In the genomic region with DNA sequence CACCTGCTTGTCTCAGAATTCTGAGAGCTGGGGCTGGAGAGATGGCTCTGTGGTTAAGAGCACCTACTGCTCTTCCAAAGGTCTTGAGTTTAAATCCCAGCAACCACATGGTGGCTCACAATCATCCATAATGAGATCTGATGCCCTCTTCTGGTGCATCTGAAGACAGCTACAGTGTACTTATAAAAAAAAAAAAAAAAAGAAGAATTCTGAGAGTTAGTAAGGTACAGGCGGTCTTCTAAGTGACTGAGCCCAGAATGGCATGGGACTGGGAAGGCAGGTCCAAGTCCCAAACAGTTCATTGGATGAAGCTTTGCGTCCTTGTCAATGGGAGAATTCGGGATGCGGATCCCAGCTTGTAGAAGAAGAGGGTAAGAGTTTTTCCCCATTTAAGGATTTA, we compare ENCODE assay signal across 27 mouse cellular contexts. TPM values are rescaled to one million over a fixed set of nuclear protein-coding genes. Genes with fewer than 3 reads are reported as not detected.
DNase-seq lines count a peak whose midpoint lies in the region; ATAC-seq and TF ChIP-seq lines count a peak whose summit lies in the region.
"Had no signal": no experiment of that assay in that cellular context is flagged by ENCODE, and none has a peak within 500 bp of the region (broad histone marks: within the 10 kb centered on the region; RNA-seq: fewer than 3 reads in every experiment).

No protein-coding gene starts in this region.

- no peak overlapping the region for H3K4me3 ChIP-seq in left cerebral cortex, adult 2 months
- no peak overlapping the region for H3K4me3 ChIP-seq in midbrain, postnatal 0 days (ENCODE audit: low read depth, low read length)
- no peak overlapping the region for H3K4me3 ChIP-seq in midbrain, embryonic 10.5 days
- H3K4me3 ChIP-seq in ES-E14 (ENCODE audit: insufficient read depth in 1 of 2, low read depth in 1 of 2, low read length in 2 of 2, poor library complexity in 1 of 2, severe bottlenecking in 1 of 2) = no peak overlapping the region
- H3K4me3 ChIP-seq: erythroblast, embryonic 14.5 days; heart, adult 2 months; heart, embryonic 12.5 days; hindbrain, embryonic 13.5 days; kidney, embryonic 15.5 days; limb, embryonic 12.5 days; liver, embryonic 12.5 days had no signal

- H3K9ac ChIP-seq in midbrain, postnatal 0 days (replicated peaks; ENCODE audit: low read length, poor library complexity, severe bottlenecking) = no peak overlapping the region
- H3K9ac ChIP-seq in ES-E14 (ENCODE audit: insufficient read depth, low read depth, low read length, poor library complexity, severe bottlenecking) = no peak overlapping the region
- H3K9ac ChIP-seq: heart, embryonic 12.5 days; hindbrain, embryonic 13.5 days; kidney, embryonic 15.5 days; limb, embryonic 12.5 days; liver, embryonic 12.5 days; lung, embryonic 14.5 days had no signal

- no peak for ATAC-seq in midbrain, postnatal 0 days (ENCODE audit: low FRiP score)
- ATAC-seq: forebrain, embryonic 16.5 days; liver, embryonic 12.5 days had no signal

- in situ Hi-C loops in ES-E14 (cut with MboI; ENCODE audit: low sequenced_read_pairs in 2 of 2, unreplicated experiment in 2 of 2) = loop anchor here in 1 of 2 experiments (25.0 kb wide), 1 partner anchor 334 kb away; no protein-coding TSS in a partner anchor

- DNase-seq in left cerebral cortex, adult 2 months (ENCODE audit: extremely low spot score in 1 of 2, low spot score in 2 of 2) = no peak
- no peak for DNase-seq in left cerebral cortex, postnatal 10 days (ENCODE audit: extremely low spot score in 1 of 2, low spot score in 2 of 2)
- DNase-seq in midbrain, postnatal 0 days (ENCODE audit: low spot score) = no peak
- no peak for DNase-seq in midbrain, embryonic 10.5 days (ENCODE audit: low spot score)
- no peak for DNase-seq in ES-E14 (ENCODE audit: low read depth, low spot score)
- DNase-seq in yolk sac, embryonic 10.5 days (ENCODE audit: low spot score) = no peak
- DNase-seq in adrenal gland, postnatal 4 days (ENCODE audit: low spot score in 2 of 2) = no peak
- DNase-seq: adrenal gland, postnatal 14 days; cerebellum, adult 18-20 months; cerebellum, postnatal 10 days; heart, adult 2 months; heart, postnatal 4 days; kidney, adult 11 months; kidney, postnatal 36 days; lung, embryonic 14.5 days; midbrain, embryonic 14.5 days; right cerebral cortex, postnatal 4 days; thymus, adult 18-20 months; thymus, postnatal 25 days had no signal

- H3K9me3 ChIP-seq in midbrain, postnatal 0 days (ENCODE audit: low read length) = no peaks in the 10 kb centered on the region
- no peaks in the 10 kb centered on the region for H3K9me3 ChIP-seq in midbrain, embryonic 10.5 days (replicated peaks)
- no peaks in the 10 kb centered on the region; the same call in 1 of the 2 replicates for H3K9me3 ChIP-seq in ES-E14 (ENCODE audit: control insufficient read depth, insufficient read depth, low read depth, low read length)
- H3K9me3 ChIP-seq: heart, embryonic 12.5 days; hindbrain, embryonic 13.5 days; kidney, embryonic 15.5 days; limb, embryonic 12.5 days; liver, embryonic 12.5 days had no signal

- H3K4me1 ChIP-seq in midbrain, postnatal 0 days (ENCODE audit: insufficient read depth, low read length) = no peaks in the 10 kb centered on the region
- H3K4me1 ChIP-seq in midbrain, embryonic 10.5 days = peaks cover 13% of the 10 kb centered on the region
- peaks cover 0 to 15% of the 10 kb centered on the region in 2 experiments; a peak in 3 of 4 replicates for H3K4me1 ChIP-seq in ES-E14 (ENCODE audit: control insufficient read depth in 2 of 2, insufficient read depth in 2 of 2, low read length in 2 of 2, poor library complexity in 1 of 2)
- H3K4me1 ChIP-seq: heart, embryonic 12.5 days; hindbrain, embryonic 13.5 days; kidney, embryonic 15.5 days; liver, embryonic 12.5 days had no signal

- no peak overlapping the region for H3K4me2 ChIP-seq in midbrain, postnatal 0 days (ENCODE audit: low read depth, low read length, poor library complexity, severe bottlenecking)
- H3K4me2 ChIP-seq: heart, embryonic 12.5 days; hindbrain, embryonic 13.5 days; kidney, embryonic 15.5 days; limb, embryonic 12.5 days; liver, embryonic 12.5 days; lung, embryonic 14.5 days had no signal

- no peaks in the 10 kb centered on the region for H3K27me3 ChIP-seq in midbrain, postnatal 0 days (ENCODE audit: insufficient read depth, low read length)
- no peaks in the 10 kb centered on the region for H3K27me3 ChIP-seq in midbrain, embryonic 10.5 days (ENCODE audit: low read depth, poor library complexity, severe bottlenecking)
- H3K27me3 ChIP-seq: heart, embryonic 12.5 days; hindbrain, embryonic 13.5 days; kidney, embryonic 15.5 days; limb, embryonic 12.5 days had no signal

- peak; percentile 22 for TF ChIP-seq CTCF in left cerebral cortex, adult 2 months (IDR thresholded peaks at IDR 0.05)
- TF ChIP-seq CTCF in midbrain, postnatal 0 days (IDR thresholded peaks at IDR 0.05) = peak; percentile 22; the same call in 1 of the 2 replicates

- intact Hi-C loops in left cerebral cortex, adult 2 months (cut with DNase I) = loop anchor here (5.0 kb wide), 1 partner anchor 36 kb away; no protein-coding TSS in a partner anchor
- intact Hi-C loops in left cerebral cortex, postnatal 10 days (cut with DNase I) = no loop called here

- 96% methylated on average over 4 of the region's 4 CpGs for WGBS in midbrain, postnatal 0 days
- WGBS in midbrain, embryonic 10.5 days = 93% methylated on average over 4 of the region's 4 CpGs

- H3K36me3 ChIP-seq in midbrain, postnatal 0 days (ENCODE audit: insufficient read depth, low read length) = no peaks in the 10 kb centered on the region
- H3K36me3 ChIP-seq in midbrain, embryonic 10.5 days = no peaks in the 10 kb centered on the region
- H3K36me3 ChIP-seq in ES-E14 (ENCODE audit: control insufficient read depth, insufficient read depth, low read length, poor library complexity, severe bottlenecking) = no peaks in the 10 kb centered on the region
- H3K36me3 ChIP-seq: heart, embryonic 12.5 days; hindbrain, embryonic 13.5 days; kidney, embryonic 15.5 days; limb, embryonic 12.5 days; liver, embryonic 12.5 days had no signal

- no peak overlapping the region for H3K27ac ChIP-seq in left cerebral cortex, adult 2 months
- H3K27ac ChIP-seq in midbrain, postnatal 0 days (ENCODE audit: low read depth, low read length) = no peak overlapping the region
- H3K27ac ChIP-seq in midbrain, embryonic 10.5 days (replicated peaks) = no peak overlapping the region
- no peak overlapping the region for H3K27ac ChIP-seq in ES-E14 (ENCODE audit: insufficient read depth, low read depth, low read length, poor library complexity, severe bottlenecking)
- H3K27ac ChIP-seq: heart, adult 2 months; hindbrain, embryonic 13.5 days; kidney, embryonic 15.5 days; limb, embryonic 12.5 days; liver, embryonic 12.5 days; stomach, postnatal 0 days had no signal

TF ChIP-seq in ES-E14, 5 proteins besides CTCF, POLR2A, EP300 and RAD21:
- no peak for TF ChIP-seq HCFC1 (IDR thresholded peaks at IDR 0.05; ENCODE audit: borderline replicate concordance, insufficient read depth, low read length)
- TF ChIP-seq CHD2 (IDR thresholded peaks at IDR 0.05; ENCODE audit: low read depth, low read length) = no peak
- peak; percentile 94 for TF ChIP-seq ZNF384 (IDR thresholded peaks at IDR 0.05; ENCODE audit: low read depth, low read length)

RNA-seq across cellular contexts. Expression of a gene that starts 33.3 kb away (rescaled TPM):
- total RNA-seq in left cerebral cortex, adult 2 months (2021) = 100 to 1,000 TPM; 132 to 136 TPM
- 100 to 1,000 TPM; 174 to 180 TPM for total RNA-seq in left cerebral cortex, postnatal 10 days (2021)
- total RNA-seq in midbrain, postnatal 0 days (2014; rRNA removed) = 201 and 269 TPM in 2 replicates
- 232 and 238 TPM in 2 replicates for polyA plus RNA-seq in midbrain, postnatal 0 days (2015; fragmentation: Nextera tagmentation; extraction: Ambion mirVana)
- 88.2 and 104 TPM in 2 replicates for polyA plus RNA-seq in midbrain, embryonic 10.5 days (2016; fragmentation: Nextera tagmentation; extraction: Ambion mirVana)
- 652 and 719 TPM in 2 replicates for total RNA-seq in ES-E14 (2012; rRNA removed)
- total RNA-seq in adrenal gland, postnatal 4 days (2021) = 100 to 1,000 TPM in 1 of 2 experiments, 10 to 100 TPM in 1; 98.8 to 106 TPM
